Mouse (Mus musculus) cerebellum, postnatal 4 days (tissue): ENCODE results near the gene Fcrlb.

Source experiments
- DNase-seq, 2 experiments: peaks; one replicate each; pipeline ENCODE4 v3.0.0; 2022; ENCODE audit warnings: low spot score in 2 of 2, mixed read lengths in 1 of 2

The Fcrlb gene

DNA sequence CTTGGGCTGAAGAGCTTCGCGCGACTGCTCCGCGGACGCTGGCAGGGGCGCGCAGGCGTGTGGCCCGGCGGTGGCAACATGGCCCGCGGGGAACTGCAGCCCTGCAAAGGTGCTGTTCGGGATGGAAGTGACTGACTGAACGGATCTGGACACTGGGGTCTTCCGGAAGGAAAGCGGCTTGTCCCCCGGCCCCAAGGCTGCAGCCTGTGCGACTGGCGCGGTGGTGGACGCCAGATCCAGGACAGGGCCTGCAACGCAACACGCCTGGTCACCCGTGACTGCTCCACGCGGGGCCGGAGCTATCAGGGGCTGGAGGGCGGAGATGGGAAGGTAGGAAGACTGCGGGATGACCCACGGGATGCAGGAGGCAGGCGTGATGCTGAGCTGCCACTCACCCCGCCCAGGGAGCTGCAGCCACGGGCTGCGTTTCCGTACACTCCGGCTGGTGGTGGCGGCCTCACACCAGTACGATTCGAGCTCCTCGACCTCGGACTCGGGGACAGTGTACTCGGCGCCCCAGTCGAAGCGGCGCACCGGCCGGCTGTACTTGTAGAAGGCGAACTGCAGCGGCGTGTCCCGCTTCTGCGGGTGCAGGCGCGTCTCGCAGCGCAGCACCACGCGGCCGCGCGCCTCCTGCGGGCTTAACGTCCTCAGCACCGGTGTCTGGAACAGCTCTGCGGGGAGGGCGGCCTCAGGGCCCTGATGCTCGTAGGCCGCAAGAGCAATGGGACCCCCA, 5.1 kb downstream of the Fcrlb start:
- DNase-seq, result peak in 1 of 2 experiments; percentile 19

GRCm38 (mm10) chr1:170907111-170907455, 5.7 kb downstream of the Fcrlb start:
- DNase-seq, result no peak

DNA sequence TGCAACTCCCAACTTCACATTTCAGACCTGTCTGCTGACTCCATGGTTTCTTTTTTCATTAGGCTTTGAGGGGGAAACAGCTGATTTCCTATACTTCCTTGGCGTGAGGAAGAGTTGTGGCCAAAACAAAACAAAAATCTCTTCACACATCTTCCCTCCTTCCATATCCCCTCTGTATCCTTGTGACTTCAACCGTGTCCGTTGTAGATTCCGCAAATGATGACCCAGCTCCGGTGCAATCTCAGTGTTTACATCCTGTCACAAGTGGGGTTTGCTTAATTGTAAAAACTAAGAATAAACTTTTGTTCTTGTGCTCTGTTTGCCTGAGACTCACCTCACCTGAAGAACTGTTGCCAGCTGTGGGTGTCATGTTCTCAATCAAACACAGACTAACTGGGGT, 9.3 kb downstream of the Fcrlb start:
- no peak for DNase-seq

- DNase-seq, result peak; percentile 84 to 86
Observed at GRCm38 (mm10) chr1:170901536-170902238, 11.1 kb downstream of the Fcrlb start.

DNA sequence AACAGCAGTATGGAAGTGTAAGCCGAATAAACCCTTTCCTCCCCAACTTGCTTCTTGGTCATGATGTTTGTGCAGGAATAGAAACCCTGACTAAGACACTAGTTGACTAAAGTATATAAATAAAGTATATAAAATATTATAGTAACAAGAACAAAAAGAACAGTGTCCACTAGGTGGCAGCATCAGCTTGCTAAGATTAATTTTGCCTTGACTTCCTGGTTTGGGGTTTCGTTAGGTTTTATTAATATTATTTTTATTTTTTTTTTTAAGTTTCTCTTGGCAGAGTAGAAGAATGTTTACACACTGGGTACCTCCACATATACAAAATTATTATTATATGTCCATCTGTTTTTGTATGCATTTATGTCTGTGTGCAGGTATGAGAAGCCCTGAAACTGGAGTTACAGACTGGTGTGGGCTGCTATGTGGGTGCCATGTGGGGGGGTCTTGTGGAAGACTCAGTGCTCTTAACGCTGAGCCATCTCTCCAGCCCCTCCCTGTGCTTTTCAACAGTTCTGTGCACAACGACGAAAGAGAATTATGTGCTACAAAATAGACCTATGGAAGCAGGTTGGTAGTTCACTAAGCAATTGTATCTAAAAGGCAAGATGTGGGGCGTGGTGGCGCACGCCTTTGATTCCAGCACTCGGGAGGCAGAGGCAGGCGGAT, 11.8 kb downstream of the Fcrlb start:
- peak in 1 of 2 experiments; percentile 41 for DNase-seq

GRCm38 (mm10) chr1:170898413-170899075, 14.2 kb downstream of the Fcrlb start:
- no peak for DNase-seq

GRCm38 (mm10) chr1:170896651-170897281, 16.0 kb downstream of the Fcrlb start:
- no peak for DNase-seq

DNA sequence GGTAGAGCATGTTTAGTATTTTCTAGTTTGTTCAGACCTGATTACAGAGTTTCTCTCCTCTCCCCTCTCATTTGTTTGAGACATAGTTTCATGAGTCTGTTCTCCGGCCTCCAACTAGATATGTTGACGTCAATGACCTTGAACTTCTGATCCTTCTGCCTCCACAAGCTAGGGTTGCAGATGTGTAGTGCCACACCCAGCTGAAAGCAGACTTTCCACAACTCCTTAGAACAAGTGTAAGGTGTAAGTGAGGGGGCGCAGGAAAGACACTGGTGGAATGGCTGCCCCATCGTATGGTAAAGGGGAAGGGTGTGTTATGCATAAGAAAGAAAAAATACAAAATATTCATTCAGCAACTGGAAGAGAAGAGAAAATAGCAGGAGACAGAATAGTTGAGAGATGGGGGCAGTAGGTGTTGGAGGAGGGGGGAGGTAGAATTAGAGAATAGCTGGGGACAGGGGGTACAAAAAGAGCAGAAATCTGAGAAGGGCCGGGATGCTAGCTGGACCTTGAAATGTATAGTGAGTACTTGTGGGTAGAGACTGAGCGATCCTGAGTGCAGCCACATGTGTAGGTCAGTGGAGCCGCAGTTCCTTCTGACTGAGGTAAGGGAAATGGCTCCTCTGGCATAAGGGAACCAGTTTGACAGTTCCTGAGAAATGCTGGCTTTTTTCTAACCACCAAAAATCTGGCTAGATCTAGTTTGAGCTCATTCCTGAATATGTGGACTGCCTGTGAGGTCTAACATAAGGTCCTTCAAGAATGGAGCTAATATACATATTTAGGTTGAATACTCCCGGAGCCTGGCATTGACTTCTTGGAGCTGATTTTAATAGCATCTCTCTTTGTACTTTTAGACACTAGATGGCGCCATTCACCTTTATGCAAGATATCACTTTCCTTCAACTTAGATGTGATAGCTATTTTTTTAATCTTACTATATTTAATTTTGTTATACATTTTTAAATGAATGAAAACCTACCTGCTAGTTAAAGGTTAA, 17.8 kb downstream of the Fcrlb start:
- DNase-seq, result no peak

DNA sequence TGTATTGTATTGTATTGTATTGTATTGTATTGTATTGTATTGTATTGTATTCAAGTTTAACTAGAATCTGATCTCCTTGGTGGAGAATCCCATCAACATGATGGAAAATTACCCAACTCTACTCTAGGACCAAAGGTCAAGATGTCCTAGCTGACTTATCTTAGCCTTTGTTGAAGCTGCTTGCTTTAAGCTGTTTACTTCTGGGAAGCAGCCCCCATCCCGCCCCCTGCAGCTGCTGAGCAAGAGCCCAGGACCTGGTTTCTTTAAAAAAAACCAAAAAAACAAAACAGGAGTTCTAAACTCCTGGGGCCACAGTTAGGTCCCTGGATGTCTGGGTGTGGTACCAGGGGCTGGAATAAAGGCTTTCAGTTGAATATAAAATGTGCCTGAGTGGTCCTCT, 20.5 kb downstream of the Fcrlb start:
- DNase-seq, result no peak

- no peak for DNase-seq
Observed at GRCm38 (mm10) chr1:170891646-170892045, 21.1 kb downstream of the Fcrlb start.

- no peak for DNase-seq
Observed at GRCm38 (mm10) chr1:170889310-170889709, 23.4 kb downstream of the Fcrlb start.

DNA sequence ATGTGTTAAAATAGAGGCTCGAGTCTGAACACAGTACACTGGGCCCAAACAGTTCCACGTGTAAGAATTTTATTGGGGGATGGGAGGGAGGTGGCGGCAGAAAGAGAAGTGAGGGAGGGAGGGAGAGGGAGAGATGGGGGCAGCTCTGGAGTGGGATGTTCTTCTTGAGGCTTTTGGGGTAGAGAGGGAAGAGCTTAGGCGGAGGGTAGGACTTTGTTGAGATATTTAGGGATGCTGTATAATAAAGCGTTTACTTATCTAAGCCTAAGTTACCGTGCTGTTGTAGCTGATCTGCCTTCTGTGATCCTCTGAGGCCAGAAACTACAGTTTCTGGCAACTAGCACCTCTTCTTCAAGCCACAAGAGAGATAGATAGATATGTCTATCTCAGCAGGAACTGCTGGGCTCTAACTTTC, 26.7 kb downstream of the Fcrlb start:
- DNase-seq, result no peak

DNA sequence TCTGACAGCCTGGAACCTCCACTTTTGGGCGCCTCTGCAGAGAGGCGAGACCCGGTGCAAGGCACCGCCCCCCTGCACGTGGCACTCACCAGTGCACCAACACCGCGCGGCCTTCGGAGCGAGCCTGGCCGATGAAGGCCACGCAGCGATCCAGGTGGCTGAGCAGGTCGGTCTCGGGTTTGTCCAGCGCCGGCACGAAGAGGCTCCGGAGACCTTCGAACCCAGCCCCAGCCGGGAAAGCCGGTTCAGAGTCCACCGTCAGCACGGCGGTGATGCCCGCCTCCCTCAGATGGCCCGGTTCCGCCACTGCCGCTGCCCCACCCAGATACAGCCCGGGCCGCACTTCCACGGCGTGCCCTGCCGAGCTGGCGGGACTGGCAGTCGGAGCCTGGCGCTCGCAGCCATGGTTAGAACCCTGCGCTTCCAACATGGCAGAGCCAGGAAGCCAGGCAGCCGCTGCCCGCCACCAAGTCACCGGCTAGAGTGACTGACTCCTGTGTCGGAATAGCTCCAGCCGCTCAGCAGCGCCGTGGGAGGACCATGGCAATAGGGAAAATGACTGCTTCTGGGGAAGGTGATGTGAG, 27.7 kb downstream of the Fcrlb start, which contains the start of the genes Gm26620 and Dusp12:
TSS of gene Gm26620 (plus strand) at position 88 of the 584 bp plus-strand sequence.
TSS of gene Dusp12 (minus strand) at position 563 of the 584 bp plus-strand sequence.
- DNase-seq, result peak; percentile 67 to 81

- DNase-seq, result no peak
Observed at GRCm38 (mm10) chr1:170884390-170884789, 28.4 kb downstream of the Fcrlb start.

- no peak for DNase-seq
Observed at GRCm38 (mm10) chr1:170882915-170883485, 29.7 kb downstream of the Fcrlb start.

- no peak for DNase-seq
Observed at GRCm38 (mm10) chr1:170876906-170877305, 35.8 kb downstream of the Fcrlb start.

- no peak for DNase-seq
Observed at GRCm38 (mm10) chr1:170875676-170876075, 37.1 kb downstream of the Fcrlb start.

GRCm38 (mm10) chr1:170871961-170872360, 40.8 kb downstream of the Fcrlb start:
- DNase-seq, result no peak

- DNase-seq, result no peak
Observed at GRCm38 (mm10) chr1:170871402-170871801, 41.3 kb downstream of the Fcrlb start.

- no peak for DNase-seq
Observed at GRCm38 (mm10) chr1:170868905-170869283, 43.8 kb downstream of the Fcrlb start.
